Mouse (Mus musculus): Measurements from ENCODE around the gene Dvl1.

- no peak for TF ChIP-seq CTCF (IDR thresholded peaks at IDR 0.05; ENCODE audit: control insufficient read depth, insufficient read depth, insufficient replicate concordance, low read depth, low read length)
- TF ChIP-seq POLR2A (IDR thresholded peaks at IDR 0.05; ENCODE audit: control insufficient read depth, low read depth, low read length): no peak
Observed at GRCm38 (mm10) chr4:155856881-155857280, 9.7 kb downstream of the Dvl1 start.

Measured in testis, adult 2 months (tissue).